Mouse (Mus musculus) bone marrow, adult 2 months (tissue): Measurements from ENCODE around the gene Myo10.

Experiments used
- CTCF ChIP-seq: fragments of 200-500 bp; IDR thresholded peaks from 2 replicates; pipeline ENCODE4 v1.5.1; 2011; ENCODE audit warnings: low read length, control low read depth; ENCODE audit not compliant: control insufficient read depth, insufficient read depth
- POLR2A ChIP-seq: fragments of 200-500 bp; IDR thresholded peaks from 2 replicates; pipeline ENCODE4 v1.6.1; 2011; ENCODE audit warnings: low read depth, mild to moderate bottlenecking, control low read depth, low read length, borderline replicate concordance; ENCODE audit not compliant: control insufficient read depth

GRCm38 (mm10) chr15:25690066-25690745 is 67.9 kb downstream of the Myo10 start:
- TF ChIP-seq POLR2A (no peak), CTCF (no peak)
